Mouse (Mus musculus): ENCODE results near the gene Nbl1. TPM values are rescaled to one million over a fixed set of nuclear protein-coding genes. Genes with fewer than 3 reads are reported as not detected.

Gene Nbl1
- polyA plus RNA-seq, 1 experiment from 2014 or later: 53.6 TPM

- Histone ChIP-seq H3K27ac (replicated peaks) (no peak overlapping the region), H3K9me3 (ENCODE audit: control insufficient read depth, low read length) (no peaks in the 10 kb centered on the region), H3K36me3 (ENCODE audit: control insufficient read depth, insufficient read depth, low read length) (no peaks in the 10 kb centered on the region), H3K27me3 (ENCODE audit: control insufficient read depth, insufficient read depth, low read length) (no peaks in the 10 kb centered on the region), H3K4me2 (replicated peaks; ENCODE audit: low read depth) (no peak overlapping the region), H3K4me3 (ENCODE audit: low read depth, low read length) (no peak overlapping the region), H3K9ac (ENCODE audit: low read length) (no peak overlapping the region), H3K4me1 (replicated peaks; ENCODE audit: control insufficient read depth, insufficient read depth) (peaks cover 6% of the 10 kb centered on the region)
- WGBS: 78% methylated on average over 4 of the region's 4 CpGs
- TF ChIP-seq CTCF (IDR thresholded peaks at IDR 0.05; ENCODE audit: low read depth) (no peak), EP300 (optimal IDR thresholded peaks at IDR 0.05) (no peak)
- ATAC-seq (ENCODE audit: low FRiP score, low TSS enrichment): no peak
- DNase-seq (ENCODE audit: low spot score): no peak
Observed at GRCm38 (mm10) chr4:139122557-139122956, 29.8 kb upstream of the Nbl1 start.

- Histone ChIP-seq H3K9ac (ENCODE audit: low read length) (no peak overlapping the region), H3K4me3 (ENCODE audit: low read depth, low read length) (no peak overlapping the region), H3K27me3 (ENCODE audit: control insufficient read depth, insufficient read depth, low read length) (no peaks in the 10 kb centered on the region), H3K4me1 (replicated peaks; ENCODE audit: control insufficient read depth, insufficient read depth) (peaks cover 8% of the 10 kb centered on the region), H3K4me2 (replicated peaks; ENCODE audit: low read depth) (no peak overlapping the region), H3K27ac (replicated peaks) (no peak overlapping the region), H3K36me3 (ENCODE audit: control insufficient read depth, insufficient read depth, low read length) (no peaks in the 10 kb centered on the region), H3K9me3 (ENCODE audit: control insufficient read depth, low read length) (no peaks in the 10 kb centered on the region)
- DNase-seq (ENCODE audit: low spot score) (no peak), ATAC-seq (ENCODE audit: low FRiP score, low TSS enrichment) (no peak)
- no peak for TF ChIP-seq CTCF (IDR thresholded peaks at IDR 0.05; ENCODE audit: low read depth)
- no peak for TF ChIP-seq EP300 (optimal IDR thresholded peaks at IDR 0.05)
- WGBS: 53% methylated on average over 7 of the region's 7 CpGs
Observed at GRCm38 (mm10) chr4:139120998-139121397, 28.2 kb upstream of the Nbl1 start.

- no peaks in the 10 kb centered on the region for H3K9me3 ChIP-seq (ENCODE audit: control insufficient read depth, low read length)
- 26% methylated on average over 4 of the region's 4 CpGs for WGBS
- no peak for DNase-seq (ENCODE audit: low spot score)
- peaks cover 8% of the 10 kb centered on the region for H3K4me1 ChIP-seq (replicated peaks; ENCODE audit: control insufficient read depth, insufficient read depth)
- no peaks in the 10 kb centered on the region for H3K27me3 ChIP-seq (ENCODE audit: control insufficient read depth, insufficient read depth, low read length)
- no peak overlapping the region for H3K4me3 ChIP-seq (ENCODE audit: low read depth, low read length)
- H3K27ac ChIP-seq (replicated peaks): no peak overlapping the region
- no peak overlapping the region for H3K4me2 ChIP-seq (replicated peaks; ENCODE audit: low read depth)
- no peak for ATAC-seq (ENCODE audit: low FRiP score, low TSS enrichment)
- TF ChIP-seq CTCF (IDR thresholded peaks at IDR 0.05; ENCODE audit: low read depth): no peak
- no peak for TF ChIP-seq EP300 (optimal IDR thresholded peaks at IDR 0.05)
- no peaks in the 10 kb centered on the region for H3K36me3 ChIP-seq (ENCODE audit: control insufficient read depth, insufficient read depth, low read length)
- H3K9ac ChIP-seq (ENCODE audit: low read length): no peak overlapping the region
Observed at GRCm38 (mm10) chr4:139120281-139120814, 27.6 kb upstream of the Nbl1 start.

GRCm38 (mm10) chr4:139116356-139117063 is 23.7 kb upstream of the Nbl1 start:
- no peaks in the 10 kb centered on the region for H3K27me3 ChIP-seq (ENCODE audit: control insufficient read depth, insufficient read depth, low read length)
- TF ChIP-seq CTCF (IDR thresholded peaks at IDR 0.05; ENCODE audit: low read depth): no peak
- TF ChIP-seq EP300 (optimal IDR thresholded peaks at IDR 0.05): no peak
- H3K4me2 ChIP-seq (replicated peaks; ENCODE audit: low read depth): no peak overlapping the region
- DNase-seq (ENCODE audit: low spot score) (no peak), ATAC-seq (ENCODE audit: low FRiP score, low TSS enrichment) (peak; percentile 38; the same call in 1 of the 2 replicates)
- H3K36me3 ChIP-seq (ENCODE audit: control insufficient read depth, insufficient read depth, low read length): no peaks in the 10 kb centered on the region
- no peaks in the 10 kb centered on the region for H3K9me3 ChIP-seq (ENCODE audit: control insufficient read depth, low read length)
- no peak overlapping the region for H3K27ac ChIP-seq (replicated peaks)
- 67% methylated on average over 3 of the region's 3 CpGs for WGBS
- no peak overlapping the region for H3K9ac ChIP-seq (ENCODE audit: low read length)
- H3K4me3 ChIP-seq (ENCODE audit: low read depth, low read length): no peak overlapping the region
- H3K4me1 ChIP-seq (replicated peaks; ENCODE audit: control insufficient read depth, insufficient read depth): peaks cover 8% of the 10 kb centered on the region

GRCm38 (mm10) chr4:139115721-139116120 is 22.9 kb upstream of the Nbl1 start:
- no peak for ATAC-seq (ENCODE audit: low FRiP score, low TSS enrichment)
- WGBS: 95% methylated on average over 5 of the region's 5 CpGs
- Histone ChIP-seq H3K9me3 (ENCODE audit: control insufficient read depth, low read length) (no peaks in the 10 kb centered on the region), H3K9ac (ENCODE audit: low read length) (no peak overlapping the region), H3K4me3 (ENCODE audit: low read depth, low read length) (no peak overlapping the region), H3K27ac (replicated peaks) (no peak overlapping the region), H3K36me3 (ENCODE audit: control insufficient read depth, insufficient read depth, low read length) (no peaks in the 10 kb centered on the region), H3K4me2 (replicated peaks; ENCODE audit: low read depth) (no peak overlapping the region), H3K4me1 (replicated peaks; ENCODE audit: control insufficient read depth, insufficient read depth) (peaks cover 13% of the 10 kb centered on the region), H3K27me3 (ENCODE audit: control insufficient read depth, insufficient read depth, low read length) (no peaks in the 10 kb centered on the region)
- DNase-seq (ENCODE audit: low spot score): no peak
- TF ChIP-seq EP300 (optimal IDR thresholded peaks at IDR 0.05): no peak
- peak; percentile 58 for TF ChIP-seq CTCF (IDR thresholded peaks at IDR 0.05; ENCODE audit: low read depth)

- no peak overlapping the region for H3K4me2 ChIP-seq (replicated peaks; ENCODE audit: low read depth)
- 0 out of 2 replicates have a peak overlapping the region, but pooled peaks have one; percentile 18 for H3K27ac ChIP-seq (replicated peaks)
- no peak overlapping the region for H3K4me3 ChIP-seq (ENCODE audit: low read depth, low read length)
- 51% methylated on average over 3 of the region's 3 CpGs for WGBS
- H3K9me3 ChIP-seq (ENCODE audit: control insufficient read depth, low read length): no peaks in the 10 kb centered on the region
- TF ChIP-seq EP300 (optimal IDR thresholded peaks at IDR 0.05): no peak
- TF ChIP-seq CTCF (IDR thresholded peaks at IDR 0.05; ENCODE audit: low read depth): no peak
- ATAC-seq (ENCODE audit: low FRiP score, low TSS enrichment) (no peak), DNase-seq (ENCODE audit: low spot score) (no peak)
- H3K27me3 ChIP-seq (ENCODE audit: control insufficient read depth, insufficient read depth, low read length): no peaks in the 10 kb centered on the region
- no peaks in the 10 kb centered on the region for H3K36me3 ChIP-seq (ENCODE audit: control insufficient read depth, insufficient read depth, low read length)
- no peak overlapping the region for H3K9ac ChIP-seq (ENCODE audit: low read length)
- H3K4me1 ChIP-seq (replicated peaks; ENCODE audit: control insufficient read depth, insufficient read depth): peaks cover 13% of the 10 kb centered on the region
Observed at GRCm38 (mm10) chr4:139112482-139112881, 19.7 kb upstream of the Nbl1 start.
